Comparison of ENCODE assay signal across 11 mouse cellular contexts in the genomic region with DNA sequence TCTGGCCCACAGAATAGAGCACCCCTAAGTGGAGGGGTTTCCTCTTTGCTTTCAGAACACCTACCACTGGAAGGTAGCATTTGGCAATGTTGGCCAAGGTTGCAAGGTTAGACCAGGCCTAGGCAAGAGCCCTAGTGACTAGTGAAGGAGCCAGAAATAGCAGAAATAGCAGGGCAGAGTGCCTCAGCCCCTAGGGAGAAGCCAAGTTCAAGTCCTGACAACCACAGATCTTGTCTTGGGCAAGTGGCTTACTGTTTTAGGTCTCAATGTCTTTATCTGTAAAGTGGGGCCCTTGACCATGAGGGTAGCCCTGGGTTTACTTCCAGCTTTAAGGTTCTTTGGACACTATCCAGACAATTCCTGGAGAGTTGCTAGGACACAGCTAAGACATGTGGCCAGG. TPM values are rescaled to one million over a fixed set of nuclear protein-coding genes. Genes with fewer than 3 reads are reported as not detected.
DNase-seq lines count a peak whose midpoint lies in the region; ATAC-seq and TF ChIP-seq lines count a peak whose summit lies in the region.
"Had no signal": no experiment of that assay in that cellular context is flagged by ENCODE, and none has a peak within 500 bp of the region (broad histone marks: within the 10 kb centered on the region; RNA-seq: fewer than 3 reads in every experiment).

No protein-coding gene starts in this region.

- H3K27ac ChIP-seq in heart, embryonic 11.5 days (ENCODE audit: low read depth, low read length) = no peak overlapping the region
- peak overlapping the region; percentile 55 for H3K27ac ChIP-seq in midbrain, embryonic 10.5 days (replicated peaks)
- no peak overlapping the region for H3K27ac ChIP-seq in midbrain, postnatal 0 days (ENCODE audit: low read depth, low read length)
- H3K27ac ChIP-seq in embryonic facial prominence, embryonic 14.5 days (replicated peaks; ENCODE audit: low read depth, low read length) = no peak overlapping the region
- no peak overlapping the region for H3K27ac ChIP-seq in neural tube, embryonic 13.5 days (replicated peaks)

- H3K36me3 ChIP-seq in heart, embryonic 11.5 days (ENCODE audit: control insufficient read depth, insufficient read depth, low read length) = peaks cover 2% of the 10 kb centered on the region; the same call in 1 of the 2 replicates
- H3K36me3 ChIP-seq in midbrain, embryonic 10.5 days = peaks cover 14% of the 10 kb centered on the region; the same call in 1 of the 2 replicates
- H3K36me3 ChIP-seq in midbrain, postnatal 0 days (ENCODE audit: insufficient read depth, low read length) = no peaks in the 10 kb centered on the region
- peaks cover 8% of the 10 kb centered on the region; the same call in 1 of the 2 replicates for H3K36me3 ChIP-seq in embryonic facial prominence, embryonic 14.5 days (ENCODE audit: control insufficient read depth, insufficient read depth, low read length)
- H3K36me3 ChIP-seq in neural tube, embryonic 13.5 days = peaks cover 2% of the 10 kb centered on the region; the same call in 1 of the 2 replicates

- no peak for DNase-seq in heart, postnatal 4 days
- no peak for DNase-seq in midbrain, embryonic 10.5 days (ENCODE audit: low spot score)
- DNase-seq in midbrain, postnatal 0 days (ENCODE audit: low spot score) = no peak
- DNase-seq in embryonic facial prominence, embryonic 14.5 days (ENCODE audit: low spot score) = no peak
- no peak for DNase-seq in layer of hippocampus, postnatal 14 days (ENCODE audit: low spot score in 2 of 2)
- no peak for DNase-seq in spleen, postnatal 4 days (ENCODE audit: low spot score in 2 of 2)
- DNase-seq: cerebellum, postnatal 36 days had no signal

- no peak for TF ChIP-seq CTCF in midbrain, postnatal 0 days (IDR thresholded peaks at IDR 0.05)

- no peaks in the 10 kb centered on the region for H3K27me3 ChIP-seq in heart, embryonic 11.5 days (ENCODE audit: control insufficient read depth, insufficient read depth, low read length)
- H3K27me3 ChIP-seq in midbrain, embryonic 10.5 days (ENCODE audit: low read depth, poor library complexity, severe bottlenecking) = peaks cover 33% of the 10 kb centered on the region
- no peaks in the 10 kb centered on the region for H3K27me3 ChIP-seq in midbrain, postnatal 0 days (ENCODE audit: insufficient read depth, low read length)
- H3K27me3 ChIP-seq in embryonic facial prominence, embryonic 14.5 days (replicated peaks; ENCODE audit: control insufficient read depth, insufficient read depth, low read length) = peaks cover 5% of the 10 kb centered on the region; the same call in 1 of the 2 replicates
- peaks cover 19% of the 10 kb centered on the region for H3K27me3 ChIP-seq in neural tube, embryonic 13.5 days

- H3K9me3 ChIP-seq in heart, embryonic 11.5 days (replicated peaks; ENCODE audit: control insufficient read depth, low read length) = no peaks in the 10 kb centered on the region
- no peaks in the 10 kb centered on the region for H3K9me3 ChIP-seq in midbrain, embryonic 10.5 days (replicated peaks)
- H3K9me3 ChIP-seq in midbrain, postnatal 0 days (ENCODE audit: low read length) = no peaks in the 10 kb centered on the region
- H3K9me3 ChIP-seq in embryonic facial prominence, embryonic 14.5 days (ENCODE audit: control insufficient read depth, low read length) = no peaks in the 10 kb centered on the region
- H3K9me3 ChIP-seq in neural tube, embryonic 13.5 days = no peaks in the 10 kb centered on the region

- H3K4me3 ChIP-seq in heart, embryonic 11.5 days (ENCODE audit: low read depth, low read length) = no peak overlapping the region
- H3K4me3 ChIP-seq in midbrain, embryonic 10.5 days = peak overlapping the region; percentile 77; the same call in 1 of the 2 replicates
- no peak overlapping the region for H3K4me3 ChIP-seq in midbrain, postnatal 0 days (ENCODE audit: low read depth, low read length)
- peak overlapping the region; percentile 62; the same call in 1 of the 2 replicates for H3K4me3 ChIP-seq in embryonic facial prominence, embryonic 14.5 days (ENCODE audit: low read depth, low read length)
- peak overlapping the region; percentile 55; the same call in 1 of the 2 replicates for H3K4me3 ChIP-seq in neural tube, embryonic 13.5 days

- peak overlapping the region; percentile 16 for H3K4me2 ChIP-seq in heart, embryonic 11.5 days
- no peak overlapping the region for H3K4me2 ChIP-seq in midbrain, postnatal 0 days (ENCODE audit: low read depth, low read length, poor library complexity, severe bottlenecking)
- peak overlapping the region; percentile 88 for H3K4me2 ChIP-seq in embryonic facial prominence, embryonic 14.5 days (ENCODE audit: low read depth, low read length)
- H3K4me2 ChIP-seq in neural tube, embryonic 13.5 days = peak overlapping the region; percentile 85

- H3K4me1 ChIP-seq in heart, embryonic 11.5 days (ENCODE audit: control insufficient read depth, insufficient read depth, low read length) = peaks cover 32% of the 10 kb centered on the region
- peaks cover 91% of the 10 kb centered on the region for H3K4me1 ChIP-seq in midbrain, embryonic 10.5 days
- H3K4me1 ChIP-seq in midbrain, postnatal 0 days (ENCODE audit: insufficient read depth, low read length) = 0 out of 2 replicates have a peak, but pooled peaks cover 2% of the 10 kb centered on the region
- H3K4me1 ChIP-seq in embryonic facial prominence, embryonic 14.5 days (ENCODE audit: control insufficient read depth, insufficient read depth, low read length) = peaks cover 18% of the 10 kb centered on the region; the same call in 1 of the 2 replicates
- peaks cover 90% of the 10 kb centered on the region for H3K4me1 ChIP-seq in neural tube, embryonic 13.5 days (replicated peaks)

- no peak for ATAC-seq in heart, embryonic 11.5 days (replicated peaks; ENCODE audit: insufficient number of reproducible peaks, low FRiP score, low TSS enrichment)
- ATAC-seq in midbrain, postnatal 0 days (ENCODE audit: low FRiP score) = no peak
- ATAC-seq in embryonic facial prominence, embryonic 14.5 days (ENCODE audit: low read depth) = no peak
- ATAC-seq in neural tube, embryonic 13.5 days (ENCODE audit: low read depth) = no peak
- ATAC-seq: intestine, postnatal 0 days had no signal

- H3K9ac ChIP-seq in heart, embryonic 11.5 days (ENCODE audit: low read depth, low read length) = no peak overlapping the region
- H3K9ac ChIP-seq in midbrain, postnatal 0 days (replicated peaks; ENCODE audit: low read length, poor library complexity, severe bottlenecking) = no peak overlapping the region
- H3K9ac ChIP-seq in embryonic facial prominence, embryonic 14.5 days (ENCODE audit: low read depth, low read length) = no peak overlapping the region
- H3K9ac ChIP-seq in neural tube, embryonic 13.5 days = no peak overlapping the region

RNA-seq across cellular contexts. Expression of gene Igfbp5, which starts 5.4 kb away (rescaled TPM):
- 118 and 133 TPM in 2 replicates for polyA plus RNA-seq in heart, embryonic 11.5 days (2014; fragmentation: Nextera tagmentation; extraction: Ambion mirVana)
- 100 to 1,000 TPM; 190 to 236 TPM for total RNA-seq in heart, postnatal 4 days (2021)
- 48.2 and 49.9 TPM in 2 replicates for polyA plus RNA-seq in midbrain, embryonic 10.5 days (2016; fragmentation: Nextera tagmentation; extraction: Ambion mirVana)
- 109 and 127 TPM in 2 replicates for total RNA-seq in midbrain, postnatal 0 days (2014; rRNA removed)
- 42.8 and 47.4 TPM in 2 replicates for polyA plus RNA-seq in midbrain, postnatal 0 days (2015; fragmentation: Nextera tagmentation; extraction: Ambion mirVana)
- polyA plus RNA-seq in embryonic facial prominence, embryonic 14.5 days (2014; fragmentation: Nextera tagmentation; extraction: Ambion mirVana) = 131 and 138 TPM in 2 replicates
- 158 and 172 TPM in 2 replicates for polyA plus RNA-seq in neural tube, embryonic 13.5 days (2015; fragmentation: Nextera tagmentation; extraction: Ambion mirVana)
- 10 to 100 TPM; 61.5 to 66.8 TPM for total RNA-seq in layer of hippocampus, postnatal 14 days (2021)

RNA-seq across cellular contexts. Expression of gene Igfbp2, which starts 45.0 kb away (rescaled TPM):
- polyA plus RNA-seq in heart, embryonic 11.5 days (2014; fragmentation: Nextera tagmentation; extraction: Ambion mirVana) = 87.8 and 88.7 TPM in 2 replicates
- 1 to 10 TPM; 5.3 to 8.4 TPM for total RNA-seq in heart, postnatal 4 days (2021)
- 585 and 600 TPM in 2 replicates for polyA plus RNA-seq in midbrain, embryonic 10.5 days (2016; fragmentation: Nextera tagmentation; extraction: Ambion mirVana)
- 432 and 450 TPM in 2 replicates for total RNA-seq in midbrain, postnatal 0 days (2014; rRNA removed)
- polyA plus RNA-seq in midbrain, postnatal 0 days (2015; fragmentation: Nextera tagmentation; extraction: Ambion mirVana) = 272 and 323 TPM in 2 replicates
- 446 and 451 TPM in 2 replicates for polyA plus RNA-seq in embryonic facial prominence, embryonic 14.5 days (2014; fragmentation: Nextera tagmentation; extraction: Ambion mirVana)
- 337 and 391 TPM in 2 replicates for polyA plus RNA-seq in neural tube, embryonic 13.5 days (2015; fragmentation: Nextera tagmentation; extraction: Ambion mirVana)
- 100 to 1,000 TPM in 1 of 2 experiments, 10 to 100 TPM in 1; 56.4 to 116 TPM for total RNA-seq in layer of hippocampus, postnatal 14 days (2021)
- total RNA-seq: monocyte, adult 5-6 weeks had no signal

Comparison
In these comparisons a context has a peak if more than half of its experiments do, and no peak if none do; other contexts are left out.
1. H3K4me3 ChIP-seq: peak in midbrain, embryonic 10.5 days (single experiment), embryonic facial prominence, embryonic 14.5 days (single experiment) and neural tube, embryonic 13.5 days (single experiment); none in heart, embryonic 11.5 days (single experiment) and midbrain, postnatal 0 days (single experiment).